Mouse (Mus musculus) spleen, adult 2 months (tissue): ENCODE results near the gene Spata1. TPM values are rescaled to one million over a fixed set of nuclear protein-coding genes. Genes with fewer than 3 reads are reported as not detected.

Experiments
- DNase-seq, 2 experiments: peaks; one replicate each; pipeline versions ENCODE4 v3.0.0 to v3.0.0-alpha.2; 2012 to 2021; ENCODE audit warnings: low spot score in 2 of 2, low read depth in 1 of 2
- H3K27ac ChIP-seq: fragments of 200-500 bp; 2 replicates; pipeline ENCODE4 v1.5.1; 2012; ENCODE audit warnings: low read length, inconsistent platforms; ENCODE audit not compliant: insufficient read depth
- H3K27me3 ChIP-seq: fragments of 200-500 bp; 2 replicates; pipeline ENCODE4 v1.6.1; 2012; ENCODE audit warnings: mild to moderate bottlenecking, moderate library complexity, low read length, inconsistent platforms; ENCODE audit not compliant: control insufficient read depth, insufficient read depth
- H3K36me3 ChIP-seq: fragments of 200-500 bp; 2 replicates; pipeline ENCODE4 v1.6.1; 2012; ENCODE audit warnings: mild to moderate bottlenecking, low read length, inconsistent platforms; ENCODE audit not compliant: control insufficient read depth, insufficient read depth
- H3K4me1 ChIP-seq: fragments of 200-500 bp; 2 replicates; pipeline ENCODE4 v1.6.1; 2011; ENCODE audit warnings: inconsistent platforms; ENCODE audit not compliant: control insufficient read depth, insufficient read depth, insufficient read length
- H3K4me3 ChIP-seq: fragments of 200-500 bp; 2 replicates; pipeline ENCODE4 v1.5.1; 2011; ENCODE audit warnings: mild to moderate bottlenecking, inconsistent platforms; ENCODE audit not compliant: insufficient read depth, insufficient read length; ENCODE audit errors: extremely low read depth
- CTCF ChIP-seq: fragments of 200-500 bp; IDR thresholded peaks from 2 replicates; pipeline ENCODE4 v1.5.1; 2011; ENCODE audit warnings: mild to moderate bottlenecking, inconsistent platforms; ENCODE audit not compliant: insufficient read depth, insufficient read length, insufficient replicate concordance; ENCODE audit errors: extremely low read depth
- POLR2A ChIP-seq: fragments of 200-500 bp; IDR thresholded peaks from 2 replicates; pipeline ENCODE4 v1.6.1; 2011; ENCODE audit warnings: low read depth, low read length, inconsistent platforms
- WGBS: fragments of 180-500 bp; shearing (Covaris S2); methylation state at CpG from one replicate; pipeline ENCODE4 v1.1.7; 2018; 5-methylcytosine and 5-hydroxymethylcytosine counted together
- polyA plus RNA-seq: library from polyadenylated mRNA; depleted of rRNA; stranded (reverse); fragments of >200 nt; gene quantifications from 2 replicates; pipeline ENCODE4 v1.2.3, GENCODE M21; 2012; rRNA removed

The Spata1 gene
- polyA plus RNA-seq, 1 experiment, result 0.78 TPM

- no peaks in the 10 kb centered on the region for H3K36me3 ChIP-seq
- H3K27ac ChIP-seq, result no peak overlapping the region
- WGBS, result 79% methylated on average over 4 of the region's 4 CpGs
- H3K4me3 ChIP-seq, result no peak overlapping the region
- TF ChIP-seq CTCF (no peak), POLR2A (no peak)
- no peaks in the 10 kb centered on the region for H3K27me3 ChIP-seq
- DNase-seq, result no peak
- H3K4me1 ChIP-seq, result no peaks in the 10 kb centered on the region
Measured at GRCm38 (mm10) chr3:146413992-146414391, 85.6 kb downstream of the Spata1 start.

GRCm38 (mm10) chr3:146413016-146413415 lies 86.5 kb downstream of the Spata1 start:
- H3K4me1 ChIP-seq, result no peaks in the 10 kb centered on the region
- 94% methylated on average over 13 of the region's 13 CpGs for WGBS
- no peak for TF ChIP-seq POLR2A
- TF ChIP-seq CTCF, result no peak
- no peaks in the 10 kb centered on the region for H3K27me3 ChIP-seq
- no peak overlapping the region for H3K4me3 ChIP-seq
- H3K27ac ChIP-seq, result no peak overlapping the region
- H3K36me3 ChIP-seq, result no peaks in the 10 kb centered on the region
- no peak for DNase-seq

- WGBS, result 95% methylated on average over 7 of the region's 7 CpGs
- TF ChIP-seq CTCF, result no peak
- no peak for TF ChIP-seq POLR2A
- no peak for DNase-seq
- Histone ChIP-seq H3K4me1 (no peaks in the 10 kb centered on the region), H3K27me3 (no peaks in the 10 kb centered on the region), H3K36me3 (no peaks in the 10 kb centered on the region), H3K4me3 (no peak overlapping the region), H3K27ac (no peak overlapping the region)
Measured at GRCm38 (mm10) chr3:146412480-146412879, 87.1 kb downstream of the Spata1 start.

- H3K36me3 ChIP-seq, result no peaks in the 10 kb centered on the region
- WGBS, result 87% methylated on average over 2 of the region's 2 CpGs
- no peak for TF ChIP-seq POLR2A
- no peak for TF ChIP-seq CTCF
- no peaks in the 10 kb centered on the region for H3K27me3 ChIP-seq
- H3K4me3 ChIP-seq, result no peak overlapping the region
- DNase-seq, result no peak
- no peaks in the 10 kb centered on the region for H3K4me1 ChIP-seq
- H3K27ac ChIP-seq, result no peak overlapping the region
Measured at GRCm38 (mm10) chr3:146412008-146412407, 87.5 kb downstream of the Spata1 start.

GRCm38 (mm10) chr3:146410114-146410513 lies 89.4 kb downstream of the Spata1 start:
- Histone ChIP-seq H3K36me3 (no peaks in the 10 kb centered on the region), H3K4me3 (no peak overlapping the region), H3K27me3 (no peaks in the 10 kb centered on the region), H3K27ac (no peak overlapping the region), H3K4me1 (no peaks in the 10 kb centered on the region)
- WGBS, result 82% methylated on average over 7 of the region's 7 CpGs
- no peak for DNase-seq
- TF ChIP-seq CTCF, result no peak

Other genes starting within 250 kb of the Spata1 start
- 1.6 and 2.1 TPM in 2 replicates for gene Ssx2ip, start 95.1 kb downstream of the Spata1 start, polyA plus RNA-seq
- 2.1 TPM in 2 replicates for gene Ctbs, start 50.0 kb downstream of the Spata1 start, polyA plus RNA-seq
- gene Gng5, start 54 bp upstream of the Spata1 start, polyA plus RNA-seq, result 178 and 234 TPM in 2 replicates
- gene Rpf1, start 21.7 kb upstream of the Spata1 start, polyA plus RNA-seq, result 6.7 TPM in 2 replicates
- not detected in 2 replicates for gene Uox, start 70.7 kb upstream of the Spata1 start, polyA plus RNA-seq
- not detected in 2 replicates for gene Dnase2b, start 115.8 kb upstream of the Spata1 start, polyA plus RNA-seq
- gene 4930503B20Rik, start 151.6 kb upstream of the Spata1 start, polyA plus RNA-seq, result not detected in 2 replicates
- gene Samd13, start 185.8 kb upstream of the Spata1 start, polyA plus RNA-seq, result 0.05 TPM in 1 of 2 replicates, not detected in the other